Comparison of ENCODE assay signal across 13 mouse cellular contexts in the genomic region with DNA sequence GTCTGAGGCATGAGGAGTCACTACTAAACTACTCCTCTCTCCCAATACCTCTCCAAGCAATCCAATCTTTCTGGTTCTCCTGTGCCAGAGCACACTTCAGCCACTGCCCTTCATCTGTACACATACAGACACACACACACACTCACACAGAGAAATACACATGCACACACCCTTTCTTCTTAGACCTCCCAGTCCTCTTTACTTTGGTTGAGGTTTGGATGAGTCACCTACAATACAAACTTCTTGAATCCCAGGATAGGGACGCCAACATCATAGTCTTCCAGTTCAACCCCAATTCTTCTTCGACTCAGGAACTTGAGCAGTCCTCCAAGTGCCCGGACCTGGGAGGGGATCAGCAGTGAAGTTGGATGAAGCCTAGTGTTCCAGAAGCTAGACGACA. TPM values are rescaled to one million over a fixed set of nuclear protein-coding genes. Genes with fewer than 3 reads are reported as not detected.
DNase-seq lines count a peak whose midpoint lies in the region; ATAC-seq and TF ChIP-seq lines count a peak whose summit lies in the region.
"Had no signal": no experiment of that assay in that cellular context is flagged by ENCODE, and none has a peak within 500 bp of the region (broad histone marks: within the 10 kb centered on the region; RNA-seq: fewer than 3 reads in every experiment).

No protein-coding gene starts in this region.

- no peak overlapping the region for H3K9ac ChIP-seq in heart, embryonic 15.5 days
- H3K9ac ChIP-seq in lung, embryonic 16.5 days (ENCODE audit: low read length), result no peak overlapping the region
- no peak overlapping the region for H3K9ac ChIP-seq in liver, embryonic 12.5 days
- H3K9ac ChIP-seq in stomach, postnatal 0 days (ENCODE audit: low read length), result no peak overlapping the region
- H3K9ac ChIP-seq: midbrain, embryonic 13.5 days had no signal

- ATAC-seq in heart, embryonic 15.5 days (replicated peaks; ENCODE audit: insufficient number of reproducible peaks, insufficient read depth, low FRiP score, low read depth), result no peak
- ATAC-seq in lung, embryonic 16.5 days (ENCODE audit: low read depth), result no peak
- no peak for ATAC-seq in liver, embryonic 12.5 days
- ATAC-seq in stomach, postnatal 0 days (ENCODE audit: low FRiP score, low TSS enrichment), result peak; percentile 28
- ATAC-seq: midbrain, embryonic 13.5 days had no signal

- TF ChIP-seq EP300 in stomach, postnatal 0 days (optimal IDR thresholded peaks at IDR 0.05), result no peak

- H3K9me3 ChIP-seq in heart, embryonic 15.5 days (replicated peaks), result no peaks in the 10 kb centered on the region
- no peaks in the 10 kb centered on the region for H3K9me3 ChIP-seq in lung, embryonic 16.5 days (ENCODE audit: control insufficient read depth, low read length)
- H3K9me3 ChIP-seq in liver, embryonic 12.5 days (replicated peaks), result no peaks in the 10 kb centered on the region
- H3K9me3 ChIP-seq in stomach, postnatal 0 days (ENCODE audit: control insufficient read depth, low read length), result no peaks in the 10 kb centered on the region
- H3K9me3 ChIP-seq: midbrain, embryonic 13.5 days had no signal

- H3K4me2 ChIP-seq in heart, embryonic 15.5 days, result no peak overlapping the region
- no peak overlapping the region for H3K4me2 ChIP-seq in lung, embryonic 16.5 days (ENCODE audit: low read depth, low read length)
- peak overlapping the region; percentile 98; the same call in 1 of the 2 replicates for H3K4me2 ChIP-seq in liver, embryonic 12.5 days
- peak overlapping the region; percentile 11; the same call in 1 of the 2 replicates for H3K4me2 ChIP-seq in stomach, postnatal 0 days (replicated peaks; ENCODE audit: low read depth)
- H3K4me2 ChIP-seq: midbrain, embryonic 13.5 days had no signal

- H3K27me3 ChIP-seq in heart, embryonic 15.5 days, result no peaks in the 10 kb centered on the region
- no peaks in the 10 kb centered on the region for H3K27me3 ChIP-seq in lung, embryonic 16.5 days (ENCODE audit: control insufficient read depth, insufficient read depth, low read depth, low read length)
- H3K27me3 ChIP-seq in liver, embryonic 12.5 days (replicated peaks), result no peaks in the 10 kb centered on the region
- no peaks in the 10 kb centered on the region for H3K27me3 ChIP-seq in stomach, postnatal 0 days (ENCODE audit: control insufficient read depth, insufficient read depth, low read length)
- H3K27me3 ChIP-seq: midbrain, embryonic 13.5 days had no signal

- 75% methylated on average over 4 of the region's 4 CpGs for WGBS in heart, embryonic 15.5 days
- 67% methylated on average over 4 of the region's 4 CpGs for WGBS in lung, embryonic 16.5 days
- 69% methylated on average over 4 of the region's 4 CpGs for WGBS in liver, embryonic 12.5 days (ENCODE audit: insufficient replicate concordance)
- WGBS in stomach, postnatal 0 days, result 52% methylated on average over 4 of the region's 4 CpGs

- no peaks in the 10 kb centered on the region for H3K36me3 ChIP-seq in heart, embryonic 15.5 days
- H3K36me3 ChIP-seq in lung, embryonic 16.5 days (ENCODE audit: control insufficient read depth, insufficient read depth, low read length), result no peaks in the 10 kb centered on the region
- no peaks in the 10 kb centered on the region for H3K36me3 ChIP-seq in liver, embryonic 12.5 days
- H3K36me3 ChIP-seq in stomach, postnatal 0 days (ENCODE audit: control insufficient read depth, insufficient read depth, low read length), result no peaks in the 10 kb centered on the region
- H3K36me3 ChIP-seq: midbrain, embryonic 13.5 days had no signal

- no peak overlapping the region for H3K4me3 ChIP-seq in heart, embryonic 15.5 days
- H3K4me3 ChIP-seq in lung, embryonic 16.5 days (ENCODE audit: low read length), result no peak overlapping the region
- H3K4me3 ChIP-seq in liver, embryonic 12.5 days, result no peak overlapping the region
- H3K4me3 ChIP-seq in stomach, postnatal 0 days (ENCODE audit: low read depth, low read length), result no peak overlapping the region
- H3K4me3 ChIP-seq: midbrain, embryonic 13.5 days had no signal

- TF ChIP-seq CTCF in stomach, postnatal 0 days (IDR thresholded peaks at IDR 0.05; ENCODE audit: low read depth), result no peak

- peak overlapping the region; percentile 95 for H3K27ac ChIP-seq in heart, embryonic 15.5 days
- H3K27ac ChIP-seq in lung, embryonic 16.5 days (ENCODE audit: low read length), result peak overlapping the region; percentile 11
- H3K27ac ChIP-seq in liver, embryonic 12.5 days, result peak overlapping the region; percentile 94
- H3K27ac ChIP-seq in stomach, postnatal 0 days (replicated peaks), result peak overlapping the region; percentile 88
- H3K27ac ChIP-seq: midbrain, embryonic 13.5 days had no signal

- H3K4me1 ChIP-seq in heart, embryonic 15.5 days (replicated peaks), result peaks cover 36% of the 10 kb centered on the region
- peaks cover 26% of the 10 kb centered on the region for H3K4me1 ChIP-seq in lung, embryonic 16.5 days (replicated peaks; ENCODE audit: control insufficient read depth, insufficient read depth, low read length)
- peaks cover 84% of the 10 kb centered on the region for H3K4me1 ChIP-seq in liver, embryonic 12.5 days
- peaks cover 8% of the 10 kb centered on the region; the same call in 1 of the 2 replicates for H3K4me1 ChIP-seq in stomach, postnatal 0 days (replicated peaks; ENCODE audit: control insufficient read depth, insufficient read depth)

- DNase-seq in heart, adult 8-10 months (ENCODE audit: low spot score), result no peak
- DNase-seq in lung, postnatal 10 days, result no peak
- DNase-seq in stomach, postnatal 0 days (ENCODE audit: low spot score), result no peak
- DNase-seq in thymus, postnatal 10 days (ENCODE audit: low spot score in 2 of 2), result no peak
- DNase-seq in left cerebral cortex, adult 9 months (ENCODE audit: low spot score in 2 of 2), result no peak
- DNase-seq: adrenal gland, adult 2 months; cerebellum, postnatal 25 days; right cerebral cortex, postnatal 4 days had no signal

RNA-seq across cellular contexts. Expression of a gene that starts 2.8 kb away (rescaled TPM):
- polyA plus RNA-seq in heart, embryonic 15.5 days (2015; fragmentation: Nextera tagmentation; extraction: Ambion mirVana), result 2.7 and 3.8 TPM in 2 replicates
- under 1 TPM in 2 of 4 experiments, not detected in 2; 0.33 to 0.56 TPM for total RNA-seq in heart, adult 8-10 months (2022)
- polyA plus RNA-seq in lung, embryonic 16.5 days (2015; fragmentation: Nextera tagmentation; extraction: Ambion mirVana), result 4.7 and 4.9 TPM in 2 replicates
- 4.0 and 4.8 TPM in 2 replicates for polyA plus RNA-seq in liver, embryonic 12.5 days (2016; fragmentation: Nextera tagmentation; extraction: Ambion mirVana)
- polyA plus RNA-seq in stomach, postnatal 0 days (2015; fragmentation: Nextera tagmentation; extraction: Ambion mirVana), result 1.9 and 2.7 TPM in 2 replicates

RNA-seq across cellular contexts. Expression of a gene that starts 6.0 kb away (rescaled TPM):
- polyA plus RNA-seq in heart, embryonic 15.5 days (2015; fragmentation: Nextera tagmentation; extraction: Ambion mirVana), result 307 and 332 TPM in 2 replicates
- 10 to 100 TPM; 21.6 to 33.8 (median 30.0) TPM for total RNA-seq in heart, adult 8-10 months (2022)
- 298 and 322 TPM in 2 replicates for polyA plus RNA-seq in lung, embryonic 16.5 days (2015; fragmentation: Nextera tagmentation; extraction: Ambion mirVana)
- 160 and 162 TPM in 2 replicates for polyA plus RNA-seq in liver, embryonic 12.5 days (2016; fragmentation: Nextera tagmentation; extraction: Ambion mirVana)
- polyA plus RNA-seq in stomach, postnatal 0 days (2015; fragmentation: Nextera tagmentation; extraction: Ambion mirVana), result 344 and 360 TPM in 2 replicates

RNA-seq across cellular contexts. Expression of a gene that starts 15.0 kb away (rescaled TPM):
- 168 and 202 TPM in 2 replicates for polyA plus RNA-seq in heart, embryonic 15.5 days (2015; fragmentation: Nextera tagmentation; extraction: Ambion mirVana)
- total RNA-seq in heart, adult 8-10 months (2022), result 10 to 100 TPM; 13.5 to 22.7 (median 21.5) TPM
- 305 and 309 TPM in 2 replicates for polyA plus RNA-seq in lung, embryonic 16.5 days (2015; fragmentation: Nextera tagmentation; extraction: Ambion mirVana)
- 49.0 and 49.1 TPM in 2 replicates for polyA plus RNA-seq in liver, embryonic 12.5 days (2016; fragmentation: Nextera tagmentation; extraction: Ambion mirVana)
- 84.8 and 86.8 TPM in 2 replicates for polyA plus RNA-seq in stomach, postnatal 0 days (2015; fragmentation: Nextera tagmentation; extraction: Ambion mirVana)

RNA-seq across cellular contexts. Expression of a gene that starts 16.0 kb away (rescaled TPM):
- 1.4 and 2.8 TPM in 2 replicates for polyA plus RNA-seq in heart, embryonic 15.5 days (2015; fragmentation: Nextera tagmentation; extraction: Ambion mirVana)
- not detected for total RNA-seq in heart, adult 8-10 months (2022)
- polyA plus RNA-seq in lung, embryonic 16.5 days (2015; fragmentation: Nextera tagmentation; extraction: Ambion mirVana), result 4.3 and 4.6 TPM in 2 replicates
- 2.8 and 3.4 TPM in 2 replicates for polyA plus RNA-seq in liver, embryonic 12.5 days (2016; fragmentation: Nextera tagmentation; extraction: Ambion mirVana)
- polyA plus RNA-seq in stomach, postnatal 0 days (2015; fragmentation: Nextera tagmentation; extraction: Ambion mirVana), result 8.0 and 8.2 TPM in 2 replicates

RNA-seq across cellular contexts. Expression of a gene that starts 21.4 kb away (rescaled TPM):
- 0.14 TPM in 1 of 2 replicates, not detected in the other for polyA plus RNA-seq in heart, embryonic 15.5 days (2015; fragmentation: Nextera tagmentation; extraction: Ambion mirVana)
- not detected for total RNA-seq in heart, adult 8-10 months (2022)
- 0.53 and 0.97 TPM in 2 replicates for polyA plus RNA-seq in lung, embryonic 16.5 days (2015; fragmentation: Nextera tagmentation; extraction: Ambion mirVana)
- polyA plus RNA-seq in liver, embryonic 12.5 days (2016; fragmentation: Nextera tagmentation; extraction: Ambion mirVana), result 0.41 and 0.44 TPM in 2 replicates
- 260 and 317 TPM in 2 replicates for polyA plus RNA-seq in stomach, postnatal 0 days (2015; fragmentation: Nextera tagmentation; extraction: Ambion mirVana)
- total RNA-seq: adrenal gland, adult 2 months; left cerebral cortex, postnatal 10 days had no signal
- polyA plus RNA-seq: adrenal gland, adult 2 months; midbrain, embryonic 13.5 days had no signal

Comparison
In these comparisons a context has a peak if more than half of its experiments do, and no peak if none do; other contexts are left out.
1. H3K27ac ChIP-seq: peak in every context shown above with its lines; median percentile 95 in heart, embryonic 15.5 days; 94 in liver, embryonic 12.5 days; 88 in stomach, postnatal 0 days; 11 in lung, embryonic 16.5 days.
2. H3K4me2 ChIP-seq: peak in liver, embryonic 12.5 days (single experiment) and stomach, postnatal 0 days (single experiment); none in heart, embryonic 15.5 days (single experiment) and lung, embryonic 16.5 days (single experiment).